Mouse (Mus musculus) urinary bladder, postnatal 14 days (tissue): ENCODE measurements around the gene Gm8947.
"Not testable (repeated sequence)": the region's sequence is repeated elsewhere in the genome, so short reads cannot be mapped to it uniquely, and the experiment has no call there.

Experiments used
- DNase-seq: peaks from one replicate; pipeline ENCODE4 v3.0.0; 2021; ENCODE audit warnings: low spot score

Gene Gm8947

DNA sequence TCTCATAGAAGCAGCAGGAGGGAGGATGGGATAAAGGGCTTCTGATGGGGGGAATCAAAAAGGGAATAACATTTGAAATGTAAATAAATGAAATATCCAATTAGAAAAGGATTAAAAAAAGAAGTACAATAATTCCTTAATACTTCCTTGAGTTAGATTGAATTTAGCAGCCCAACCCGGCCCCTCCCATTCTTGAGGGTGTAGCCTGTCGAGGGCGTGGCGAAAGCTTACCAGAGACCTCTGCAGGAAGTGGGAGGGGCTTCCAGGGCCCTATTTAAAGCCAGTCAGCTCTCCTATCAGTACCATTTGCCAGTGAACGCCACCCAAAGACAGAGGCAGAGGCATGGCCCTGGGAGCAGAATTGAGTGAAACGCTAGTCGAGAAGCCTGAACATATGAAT, at the start of gene Gm8947:
TSS of gene Gm8947 (plus strand) at position 302 of the 400 bp plus-strand sequence.
- not testable (repeated sequence) for DNase-seq

DNA sequence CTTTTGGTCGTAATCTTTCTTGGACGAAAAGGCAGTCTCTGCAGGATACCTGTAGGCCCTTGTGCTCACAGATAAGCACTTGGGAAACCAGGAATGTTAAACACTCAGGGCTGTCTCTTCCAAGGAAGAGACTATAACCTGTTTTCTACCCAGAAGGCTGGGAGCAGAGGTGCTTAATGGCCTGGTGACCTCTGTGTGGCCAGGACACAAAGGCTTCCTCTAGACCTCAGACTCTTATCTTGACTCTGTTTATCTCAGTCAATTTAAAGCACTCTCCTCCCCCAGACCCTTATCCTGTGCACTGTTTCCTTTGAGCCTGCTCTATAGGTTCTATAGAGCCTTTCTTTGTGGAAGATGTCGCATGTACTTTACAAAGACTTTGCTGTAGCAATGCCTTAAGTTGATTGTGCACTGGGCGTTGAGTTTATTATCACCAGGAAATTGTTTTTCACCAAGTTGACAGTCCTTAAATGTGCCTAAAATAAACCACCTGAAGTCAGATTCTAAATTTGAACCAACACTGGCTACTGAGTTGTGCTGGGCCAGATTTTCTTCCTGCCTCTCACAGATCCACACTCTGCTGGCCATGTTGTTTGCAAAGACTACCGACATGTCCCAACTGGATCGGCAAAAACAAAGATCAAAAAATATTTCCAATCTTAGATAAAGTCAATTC, 47.6 kb upstream of the Gm8947 start:
- DNase-seq = no peak

DNA sequence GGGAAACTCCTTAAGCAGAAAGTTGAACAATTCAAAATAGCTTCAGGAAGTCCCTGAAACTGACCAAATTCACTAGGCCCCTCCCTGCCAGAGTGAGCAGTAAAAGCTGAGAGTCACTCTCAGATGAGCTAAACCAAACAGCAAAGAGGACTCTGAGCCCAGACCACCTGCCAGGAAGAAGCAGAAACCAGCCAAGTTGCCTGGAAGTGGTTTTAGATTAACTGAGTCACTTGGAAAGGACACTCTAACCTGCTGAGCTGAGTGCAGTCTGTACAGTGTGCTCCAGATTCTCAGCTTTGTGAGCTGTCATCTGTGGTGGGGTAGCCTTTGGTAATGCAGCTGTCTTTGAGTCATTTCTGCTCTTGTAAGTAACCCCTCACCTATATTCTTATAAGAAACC, 44.4 kb upstream of the Gm8947 start:
- DNase-seq = no peak

- DNase-seq = no peak
These were observed 42.0 kb upstream of the Gm8947 start for GRCm38 (mm10) chr1:151150211-151150610.

DNA sequence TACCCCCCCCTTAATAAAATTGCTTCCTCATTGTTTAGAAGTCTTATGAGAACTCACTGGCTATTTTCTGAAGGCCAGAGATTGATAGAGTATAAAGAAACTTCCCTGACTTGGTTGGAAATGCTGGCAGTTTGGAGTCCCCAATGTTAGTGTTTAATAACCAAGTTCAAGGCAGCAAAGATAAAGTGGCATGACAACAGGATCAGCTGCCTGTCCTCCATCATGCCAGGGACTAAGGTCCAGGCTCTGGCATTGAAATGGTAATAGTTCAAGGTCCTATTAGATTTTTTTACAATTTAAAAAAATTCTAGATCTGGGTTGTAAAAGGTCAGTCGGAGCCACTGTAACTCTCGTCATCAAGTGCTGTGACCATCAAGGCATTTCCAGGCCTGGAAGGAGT, 41.1 kb upstream of the Gm8947 start:
- no peak for DNase-seq

DNA sequence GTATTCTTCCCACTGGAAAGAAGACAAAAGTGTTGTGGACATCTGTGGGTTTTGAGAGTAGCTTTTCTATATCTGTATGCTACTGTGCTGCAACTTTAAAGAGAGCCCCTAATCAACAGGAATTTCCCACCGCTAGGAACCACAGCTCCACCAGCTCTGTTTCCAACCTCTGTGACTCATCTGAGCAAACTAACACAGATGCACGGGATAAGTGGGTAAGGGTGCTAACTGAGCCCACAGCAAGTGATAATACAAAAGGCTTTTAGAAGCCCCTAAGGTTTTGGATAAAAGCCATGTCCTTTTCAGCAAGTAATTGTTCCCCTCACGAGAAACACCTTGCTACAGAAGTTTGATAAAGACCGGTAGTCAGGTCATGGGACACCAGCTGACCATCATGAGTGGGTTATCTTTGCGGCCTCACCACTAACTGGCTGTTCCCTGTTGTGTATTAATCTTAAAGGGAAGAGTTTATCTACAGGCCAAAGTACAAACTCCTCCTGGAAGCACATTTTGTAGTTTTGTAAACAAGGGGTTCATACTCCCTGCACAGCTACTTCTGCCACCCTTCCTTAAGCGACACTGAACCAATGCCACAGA, 39.0 kb upstream of the Gm8947 start:
- no peak for DNase-seq

- not testable (repeated sequence) for DNase-seq
These were observed 38.0 kb upstream of the Gm8947 start for GRCm38 (mm10) chr1:151154131-151154530.

GRCm38 (mm10) chr1:151156129-151156528, 36.0 kb upstream of the Gm8947 start:
- DNase-seq = no peak

DNA sequence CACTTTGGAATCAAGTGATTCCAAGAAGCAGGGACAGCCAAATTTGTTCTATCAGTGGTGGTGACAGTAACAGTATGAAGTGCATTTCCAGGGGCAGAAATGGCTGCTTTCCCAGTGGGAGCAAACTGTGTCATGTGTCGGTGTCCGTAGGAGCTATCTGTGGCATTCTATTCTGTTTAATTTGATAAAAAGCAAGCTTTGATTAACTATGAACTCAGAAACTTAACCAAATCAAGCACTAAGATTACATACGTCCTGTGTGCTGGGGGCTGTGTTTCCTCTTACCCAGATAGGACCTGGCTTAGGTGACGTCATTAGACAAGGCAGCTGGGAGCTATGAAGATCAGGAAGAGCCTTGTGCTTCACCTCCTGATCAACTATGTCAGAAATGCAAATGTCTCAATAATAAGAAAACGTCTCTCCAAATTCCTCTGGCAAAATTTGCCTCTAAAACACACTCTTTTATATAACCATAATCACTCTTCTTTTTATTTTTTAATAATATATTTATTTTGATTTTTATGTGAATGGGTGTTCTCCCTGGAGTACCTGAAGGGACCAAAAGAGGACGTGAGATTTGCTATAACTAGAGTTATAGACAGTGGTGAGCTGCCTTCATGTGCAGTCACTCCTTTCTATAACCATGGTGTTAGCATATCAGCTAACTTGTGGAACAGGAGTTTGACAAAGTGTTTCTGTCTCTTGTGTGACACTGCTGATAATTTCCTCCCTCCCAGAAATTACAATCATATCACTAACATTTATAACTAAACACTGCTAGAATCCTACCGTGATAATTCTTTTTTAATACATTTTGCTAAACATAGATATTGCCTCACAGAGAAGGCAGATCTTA, 35.2 kb upstream of the Gm8947 start:
- DNase-seq = no peak

GRCm38 (mm10) chr1:151157963-151158856, 34.0 kb upstream of the Gm8947 start:
- DNase-seq = no peak

- no peak for DNase-seq
These were observed 33.2 kb upstream of the Gm8947 start for GRCm38 (mm10) chr1:151158857-151159510.

DNA sequence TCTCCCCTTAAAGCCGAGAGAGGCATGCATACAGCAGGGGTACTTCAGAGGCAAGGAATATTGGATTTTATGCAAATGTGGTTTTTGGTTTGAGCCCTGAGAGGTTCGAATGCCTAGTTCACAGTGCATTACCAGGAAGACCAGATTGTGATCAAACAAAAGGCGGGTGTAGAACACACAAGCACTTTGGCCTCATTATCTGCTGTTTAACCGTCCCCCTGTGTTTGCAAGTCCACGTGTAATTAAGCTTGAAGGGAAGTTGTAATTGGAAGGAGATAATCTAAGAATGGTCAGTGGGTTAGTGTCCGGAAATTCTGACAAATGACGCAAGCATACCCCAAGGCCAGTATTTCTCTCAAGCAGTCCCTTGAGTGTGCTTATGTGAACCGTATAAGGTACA, 26.1 kb upstream of the Gm8947 start:
- no peak for DNase-seq

DNA sequence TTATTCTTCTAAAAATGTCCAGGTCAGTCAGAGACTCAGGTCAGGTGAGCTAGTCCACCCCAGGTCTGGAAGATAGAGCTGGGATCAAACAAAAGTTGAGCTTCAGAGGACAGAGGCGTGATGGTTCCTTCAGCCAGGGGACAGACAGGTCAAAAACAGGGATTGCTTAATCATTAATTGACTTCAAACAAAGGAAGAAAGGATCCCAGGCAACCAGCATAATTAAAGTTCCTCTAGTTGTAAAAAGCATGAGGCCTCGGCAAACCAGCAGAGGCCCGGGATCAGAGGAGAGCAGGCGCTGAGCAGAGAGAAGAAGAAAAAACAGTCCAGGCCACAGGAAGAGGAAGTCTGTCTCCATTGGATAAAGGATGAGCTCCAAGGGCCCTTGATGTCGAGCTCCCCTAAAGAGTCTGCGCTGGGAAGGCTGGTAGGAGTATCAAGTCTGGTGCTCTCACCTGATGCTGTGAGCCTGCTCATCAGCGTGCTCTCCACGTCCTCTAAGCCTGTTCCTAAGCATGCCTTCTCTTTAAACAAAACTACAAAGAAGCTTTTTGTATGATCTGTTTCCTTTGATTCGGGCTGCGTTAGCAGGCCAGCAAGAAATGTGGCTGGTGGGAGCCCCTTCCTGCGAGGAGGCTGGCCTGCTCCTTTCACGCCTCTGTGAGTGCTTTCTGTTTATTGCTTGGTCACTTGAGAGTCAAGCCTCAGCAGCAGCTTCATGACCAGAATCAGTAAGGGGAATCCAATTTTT, 24.7 kb upstream of the Gm8947 start:
- no peak for DNase-seq

DNA sequence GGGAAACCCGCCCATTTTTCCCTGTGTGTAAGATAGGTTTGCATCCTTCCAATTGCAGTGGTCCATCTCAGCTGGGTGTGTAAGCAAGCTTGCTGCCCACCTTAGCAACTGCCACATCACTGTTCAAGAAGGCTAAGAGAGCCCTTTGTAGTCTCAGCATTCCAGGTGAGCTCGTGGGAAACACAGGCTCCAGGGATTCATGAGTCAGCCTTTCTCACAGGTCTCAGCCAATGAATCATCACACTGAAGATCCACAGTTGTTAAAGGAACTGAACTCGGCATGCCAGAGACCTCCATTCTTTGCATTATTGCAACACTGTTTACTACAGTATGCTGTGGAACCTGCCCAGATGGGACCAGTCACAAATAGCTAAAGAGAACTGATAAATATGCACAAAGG, 23.5 kb upstream of the Gm8947 start:
- DNase-seq = no peak

DNA sequence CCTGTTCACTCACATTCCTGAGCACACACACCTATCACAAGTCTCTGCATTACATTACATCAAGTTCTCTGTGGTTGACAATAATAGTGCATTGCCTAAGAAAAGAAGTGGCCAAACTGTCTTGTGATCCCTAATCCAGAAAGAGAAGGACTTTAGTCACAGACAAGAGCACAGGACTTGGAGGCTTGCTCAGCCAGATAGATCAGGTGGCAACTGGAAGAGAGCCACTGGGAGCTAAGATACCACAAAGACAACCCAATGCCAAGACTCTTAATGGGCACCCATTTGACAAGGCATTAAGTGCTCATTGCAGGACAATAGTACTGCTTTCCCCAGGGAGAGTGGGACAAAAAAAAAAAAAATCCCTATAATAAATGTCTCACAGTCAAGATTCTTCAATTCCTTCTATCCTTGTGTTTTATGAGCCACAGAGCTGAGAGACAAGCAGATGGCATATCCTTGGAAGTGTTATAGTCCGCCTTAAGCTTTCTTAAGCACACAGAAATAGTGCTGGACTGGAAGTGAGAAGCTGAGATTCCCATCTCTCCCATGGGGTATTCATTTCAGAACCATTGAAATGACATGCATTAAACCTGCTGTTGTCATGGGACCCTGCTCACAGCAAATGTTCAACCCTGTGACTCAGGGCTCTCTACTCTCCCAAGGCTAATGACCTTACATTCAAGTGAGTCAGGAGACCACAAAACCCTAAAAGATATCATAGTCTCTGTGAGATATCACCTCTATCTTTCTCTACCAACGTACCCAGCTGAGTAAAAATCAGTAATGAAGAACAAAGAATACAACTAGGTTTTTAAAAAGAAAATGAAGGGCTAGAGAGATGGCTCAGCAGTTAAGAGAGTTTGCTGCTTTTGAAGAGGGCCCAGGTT, 20.4 kb upstream of the Gm8947 start:
- DNase-seq = no peak

GRCm38 (mm10) chr1:151177030-151177936, 14.9 kb upstream of the Gm8947 start:
- no peak for DNase-seq

DNA sequence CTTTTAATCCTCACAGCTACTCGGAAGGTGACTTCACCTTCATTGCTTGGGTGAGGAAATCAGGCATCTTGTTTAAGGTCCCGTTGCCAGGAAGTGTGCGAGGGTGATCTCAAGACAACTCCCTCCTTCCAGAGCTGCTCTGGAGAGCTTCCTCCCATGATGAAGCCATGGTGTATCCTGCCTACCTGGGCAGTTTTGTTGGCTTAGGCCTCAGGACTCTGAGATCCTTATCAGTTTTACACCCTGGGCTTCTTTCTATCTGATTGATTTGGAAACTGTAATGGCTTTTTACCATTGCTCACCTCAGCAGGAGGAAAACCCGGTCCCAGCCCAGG, 14.3 kb upstream of the Gm8947 start:
- DNase-seq = no peak

- DNase-seq = no peak
These were observed 13.6 kb upstream of the Gm8947 start for GRCm38 (mm10) chr1:151178505-151179083.
